Mouse (Mus musculus) forebrain, postnatal 0 days (tissue): ENCODE measurements around the gene Armh3. TPM values are rescaled to one million over a fixed set of nuclear protein-coding genes. Genes with fewer than 3 reads are reported as not detected.
"Not testable (repeated sequence)": the region's sequence is repeated elsewhere in the genome, so short reads cannot be mapped to it uniquely, and the experiment has no call there.

ENCODE experiments used
- ATAC-seq: fragments of 200-750 bp; cut with Nextera tagmentation; 2 replicates; pipeline ENCODE4 v1.8.0; 2017; ENCODE audit warnings: mild to moderate bottlenecking, moderate library complexity
- DNase-seq: peaks from one replicate; pipeline ENCODE4 v3.0.0-alpha.2; 2015
- H3K27ac ChIP-seq: fragments of 300-500 bp; sonication (generic); 2 replicates; pipeline ENCODE4 v1.5.1; 2014; ENCODE audit warnings: low read depth, mild to moderate bottlenecking, antibody characterized with exemption, low read length, moderate library complexity, mixed read lengths
- H3K27me3 ChIP-seq: fragments of 300-500 bp; sonication (generic); 2 replicates; pipeline ENCODE4 v1.6.1; 2014; ENCODE audit warnings: mild to moderate bottlenecking, low read length, mixed read lengths; ENCODE audit not compliant: insufficient read depth
- H3K36me3 ChIP-seq: fragments of 300-500 bp; sonication (generic); 2 replicates; pipeline ENCODE4 v1.6.1; 2014; ENCODE audit warnings: mild to moderate bottlenecking, moderate library complexity; ENCODE audit not compliant: insufficient read depth
- H3K4me1 ChIP-seq: fragments of 300-500 bp; sonication (generic); 2 replicates; pipeline ENCODE4 v1.6.1; 2014; ENCODE audit warnings: antibody characterized with exemption; ENCODE audit not compliant: insufficient read depth
- H3K4me2 ChIP-seq: fragments of 300-500 bp; sonication (generic); 2 replicates; pipeline ENCODE4 v1.6.1; 2014; ENCODE audit warnings: low read depth, mild to moderate bottlenecking, moderate library complexity
- H3K4me3 ChIP-seq: fragments of 300-500 bp; sonication (generic); 2 replicates; pipeline ENCODE4 v1.5.1; 2014; ENCODE audit warnings: low read depth, low read length, mixed read lengths
- H3K9ac ChIP-seq: fragments of 300-500 bp; sonication (generic); 2 replicates; pipeline ENCODE4 v1.6.1; 2014; ENCODE audit warnings: mild to moderate bottlenecking
- H3K9me3 ChIP-seq: fragments of 300-500 bp; sonication (generic); 2 replicates; pipeline ENCODE4 v1.6.1; 2016; ENCODE audit warnings: low read length
- CTCF ChIP-seq: sonication (generic); IDR thresholded peaks from 2 replicates; pipeline ENCODE4 v1.5.1; 2016; ENCODE audit warnings: antibody characterized with exemption, control low read depth, low read depth
- WGBS: fragments of 180-500 bp; shearing (Covaris S2); extraction: QIAGEN DNeasy Blood & Tissue Kit; methylation state at CpG from one replicate; pipeline ENCODE4 v1.1.7; 2014; 5-methylcytosine and 5-hydroxymethylcytosine counted together
- polyA plus RNA-seq: library from polyadenylated mRNA; unstranded; fragments of >200 nt; fragmentation: Nextera tagmentation; extraction: Ambion mirVana; gene quantifications from 2 replicates; pipeline ENCODE4 v1.2.1, GENCODE M21; 2015
- total RNA-seq: library from RNA; depleted of rRNA; stranded (reverse); fragments of >200 nt; gene quantifications from 2 replicates; pipeline ENCODE4 v1.2.3, GENCODE M21; 2014

Gene Armh3
- total and polyA plus RNA-seq, 2 experiments from 2014 or later, result 20.9 to 22.5 TPM

DNA sequence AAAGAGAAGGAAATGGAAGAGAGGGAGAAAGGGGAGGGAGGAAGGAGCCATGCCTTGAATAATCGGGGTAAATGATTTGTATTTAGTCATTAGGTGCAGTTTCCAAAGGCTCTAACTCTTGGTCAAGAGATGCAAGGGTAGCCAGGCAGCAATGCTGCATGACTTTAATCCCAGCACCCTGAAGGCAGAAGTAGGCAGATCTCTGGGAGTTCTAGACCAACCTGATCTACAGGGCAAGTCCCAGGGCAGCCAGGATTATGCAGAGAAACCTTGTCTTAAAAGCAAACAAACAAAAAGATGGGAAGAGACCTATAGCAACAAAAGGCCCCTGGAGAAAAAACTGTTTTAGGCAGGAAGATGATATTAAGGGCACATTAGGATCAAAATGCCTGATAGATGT lies 1.1 kb upstream of the Armh3 start:
- no peak overlapping the region for H3K4me3 ChIP-seq
- ATAC-seq (no peak), DNase-seq (no peak)
- H3K27me3 ChIP-seq, result no peaks in the 10 kb centered on the region
- peaks cover 7% of the 10 kb centered on the region for H3K4me1 ChIP-seq
- no peak overlapping the region for H3K4me2 ChIP-seq
- WGBS, result 60% methylated on average over 1 of the region's 1 CpGs
- H3K9me3 ChIP-seq, result no peaks in the 10 kb centered on the region
- no peak overlapping the region for H3K9ac ChIP-seq
- no peaks in the 10 kb centered on the region for H3K36me3 ChIP-seq
- no peak overlapping the region for H3K27ac ChIP-seq
- TF ChIP-seq CTCF, result no peak

GRCm38 (mm10) chr19:45998694-45999217 lies 468 bp upstream of the Armh3 start:
- peak; percentile 53 for ATAC-seq
- peak overlapping the region; percentile 84 for H3K9ac ChIP-seq

GRCm38 (mm10) chr19:45997365-45997764 lies 923 bp downstream of the Armh3 start:
- Histone ChIP-seq H3K4me1 (0 out of 2 replicates have a peak, but pooled peaks cover 4% of the 10 kb centered on the region), H3K36me3 (no peaks in the 10 kb centered on the region), H3K4me3 (peak overlapping the region; percentile 86), H3K27ac (no peak overlapping the region), H3K9ac (0 out of 2 replicates have a peak overlapping the region, but pooled peaks have one; percentile 84), H3K9me3 (no peaks in the 10 kb centered on the region), H3K27me3 (no peaks in the 10 kb centered on the region), H3K4me2 (peak overlapping the region; percentile 71)
- no peak for ATAC-seq
- DNase-seq, result peak; percentile 4
- 67% methylated on average over 5 of the region's 5 CpGs for WGBS
- TF ChIP-seq CTCF, result no peak

More at GRCm38 (mm10) chr19:45998694-45999217, 468 bp upstream of the Armh3 start:
- Histone ChIP-seq H3K9me3 (no peaks in the 10 kb centered on the region), H3K27ac (no peak overlapping the region), H3K4me3 (peak overlapping the region; percentile 86), H3K4me1 (peaks cover 7% of the 10 kb centered on the region; the same call in 1 of the 2 replicates), H3K36me3 (no peaks in the 10 kb centered on the region), H3K4me2 (peak overlapping the region; percentile 71), H3K27me3 (no peaks in the 10 kb centered on the region)
- no peak for TF ChIP-seq CTCF
- DNase-seq, result no peak
- WGBS, result 11% methylated on average over 8 of the region's 8 CpGs

DNA sequence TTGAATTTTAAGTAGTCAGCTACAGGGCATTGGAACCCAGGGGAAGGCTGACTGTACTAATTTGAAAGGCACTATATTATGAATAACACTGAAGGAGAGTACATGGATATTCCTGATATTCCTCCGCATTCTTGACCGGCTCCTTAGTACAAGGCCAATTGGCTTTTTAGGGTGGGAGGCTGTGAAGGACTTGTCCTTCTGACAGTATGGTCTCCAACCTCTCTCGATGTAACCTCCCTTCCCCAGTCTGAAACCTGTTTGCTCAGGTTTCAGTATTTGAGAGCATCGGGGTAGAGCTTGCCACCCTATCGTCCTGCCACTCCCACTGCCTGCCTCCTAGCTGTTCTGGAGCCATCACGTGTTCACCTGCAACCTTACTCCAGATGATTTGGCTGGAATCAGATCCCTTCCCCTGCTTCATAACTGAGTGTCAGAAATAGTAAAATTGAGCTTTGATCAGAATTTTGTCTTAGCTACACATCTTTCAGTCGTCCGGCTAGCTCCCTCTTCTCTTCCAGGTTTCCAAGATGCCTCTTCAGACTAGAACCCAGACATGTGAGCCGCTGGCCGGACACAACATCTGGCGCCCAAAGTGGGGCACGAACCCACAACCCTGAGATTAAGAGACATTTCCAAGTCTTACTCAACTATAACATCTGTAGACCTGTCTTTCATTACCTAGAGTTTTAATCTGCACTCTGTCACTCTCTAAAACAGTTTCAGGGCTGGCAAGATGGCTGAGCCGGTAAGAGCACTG lies 4.1 kb downstream of the Armh3 start:
- over 99% methylated on average over 13 of the region's 13 CpGs for WGBS
- Histone ChIP-seq H3K4me2 (no peak overlapping the region), H3K4me3 (no peak overlapping the region), H3K4me1 (0 out of 2 replicates have a peak, but pooled peaks cover 4% of the 10 kb centered on the region), H3K9ac (no peak overlapping the region), H3K27me3 (no peaks in the 10 kb centered on the region), H3K9me3 (no peaks in the 10 kb centered on the region), H3K36me3 (no peaks in the 10 kb centered on the region), H3K27ac (no peak overlapping the region)
- DNase-seq (no peak), ATAC-seq (no peak)
- TF ChIP-seq CTCF, result no peak

- H3K36me3 ChIP-seq, H3K27me3 ChIP-seq, ATAC-seq, H3K4me1 ChIP-seq, H3K27ac ChIP-seq, H3K4me3 ChIP-seq, DNase-seq, H3K4me2 ChIP-seq, H3K9ac ChIP-seq, H3K9me3 ChIP-seq: not testable (repeated sequence)
- 89% methylated on average over 6 of the region's 6 CpGs for WGBS
These were observed 4.8 kb downstream of the Armh3 start for GRCm38 (mm10) chr19:45993441-45993840.

DNA sequence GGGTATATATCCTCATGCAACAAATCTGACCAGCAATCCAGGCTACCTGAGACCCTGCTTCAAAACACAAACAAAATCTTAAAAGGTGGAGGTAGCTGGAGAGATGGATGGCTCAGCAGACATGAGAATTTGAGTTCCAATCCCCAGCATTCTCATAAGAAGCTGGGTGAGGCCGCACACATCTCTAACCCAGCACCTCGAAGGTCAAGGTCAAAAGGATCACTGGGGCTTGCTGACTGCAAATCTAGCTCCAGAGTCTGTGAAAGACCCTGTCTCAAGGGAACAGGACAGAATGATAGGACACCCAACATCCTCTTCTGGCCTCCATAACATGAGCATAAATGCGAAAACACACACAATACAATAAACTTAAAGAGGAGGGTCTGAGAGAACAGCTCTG lies 7.1 kb downstream of the Armh3 start:
- 94% methylated on average over 3 of the region's 3 CpGs for WGBS
- H3K27me3 ChIP-seq, result no peaks in the 10 kb centered on the region

DNA sequence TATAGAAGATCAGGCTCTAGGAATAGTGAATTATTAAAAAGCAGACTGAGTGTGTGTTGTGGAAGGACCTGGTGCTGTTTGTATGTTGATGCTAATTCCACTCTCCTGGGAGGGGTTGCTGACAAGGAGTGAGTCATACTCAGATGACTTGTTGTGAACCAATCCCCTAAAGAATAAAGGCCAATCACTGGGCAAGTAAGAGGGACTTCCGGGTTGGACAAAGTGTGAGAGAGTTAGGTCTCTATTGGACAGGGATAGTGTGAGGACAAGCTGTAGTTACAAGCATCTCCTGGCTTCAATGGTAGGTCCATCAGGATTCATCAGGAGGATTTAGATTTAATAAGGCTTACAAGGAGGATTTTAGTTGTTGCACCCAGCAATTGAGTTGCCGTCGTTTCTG lies 10.1 kb downstream of the Armh3 start:
- no peak overlapping the region for H3K27ac ChIP-seq
- 96% methylated on average over 3 of the region's 3 CpGs for WGBS
- H3K9me3 ChIP-seq, result no peaks in the 10 kb centered on the region
- no peak overlapping the region for H3K4me3 ChIP-seq
- 0 out of 2 replicates have a peak, but pooled peaks cover 6% of the 10 kb centered on the region for H3K36me3 ChIP-seq
- DNase-seq (no peak), ATAC-seq (no peak)
- no peak for TF ChIP-seq CTCF
- H3K27me3 ChIP-seq, result no peaks in the 10 kb centered on the region
- H3K4me1 ChIP-seq, result no peaks in the 10 kb centered on the region
- no peak overlapping the region for H3K4me2 ChIP-seq
- no peak overlapping the region for H3K9ac ChIP-seq

More for the DNA sequence above, 7.1 kb downstream of the Armh3 start:
- H3K27ac ChIP-seq, result no peak overlapping the region
- no peak overlapping the region for H3K4me3 ChIP-seq
- no peaks in the 10 kb centered on the region for H3K9me3 ChIP-seq
- H3K36me3 ChIP-seq, result 0 out of 2 replicates have a peak, but pooled peaks cover 6% of the 10 kb centered on the region
- TF ChIP-seq CTCF, result no peak
- no peak for ATAC-seq
- H3K4me1 ChIP-seq, result no peaks in the 10 kb centered on the region
- H3K9ac ChIP-seq, result no peak overlapping the region
- no peak for DNase-seq
- no peak overlapping the region for H3K4me2 ChIP-seq
